Mouse (Mus musculus) ES-Bruce4 (cell line): ENCODE measurements at regions not wholly inside any gene's neighbourhood (a gene's known extent, or its start where the extent isn't known, plus 50 kb on each side); places are given as distances from the start of the nearest gene placed in this dataset.

Experiments
- CTCF ChIP-seq: IDR thresholded peaks from one replicate; pipeline ENCODE4 v1.8.1; 2011; ENCODE audit warnings: low read depth, low read length
- EP300 ChIP-seq: IDR thresholded peaks from 2 replicates; pipeline ENCODE4 v1.6.1; 2011; ENCODE audit warnings: low read depth, low read length; ENCODE audit not compliant: insufficient read depth
- POLR2A ChIP-seq: IDR thresholded peaks from one replicate; pipeline ENCODE4 v1.8.1; 2011; ENCODE audit warnings: low read length; ENCODE audit not compliant: insufficient read depth

- TF ChIP-seq POLR2A (no peak), CTCF (no peak), EP300 (no peak)
Observed at GRCm38 (mm10) chr9:32998323-32998722, 362.3 kb downstream of the Ets1 start.
